Mouse (Mus musculus): ENCODE results near the gene Tgfbr3. TPM values are rescaled to one million over a fixed set of nuclear protein-coding genes. Genes with fewer than 3 reads are reported as not detected.

Tgfbr3 gene
- polyA plus RNA-seq, 1 experiment from 2014 or later = 4.4 TPM

DNA sequence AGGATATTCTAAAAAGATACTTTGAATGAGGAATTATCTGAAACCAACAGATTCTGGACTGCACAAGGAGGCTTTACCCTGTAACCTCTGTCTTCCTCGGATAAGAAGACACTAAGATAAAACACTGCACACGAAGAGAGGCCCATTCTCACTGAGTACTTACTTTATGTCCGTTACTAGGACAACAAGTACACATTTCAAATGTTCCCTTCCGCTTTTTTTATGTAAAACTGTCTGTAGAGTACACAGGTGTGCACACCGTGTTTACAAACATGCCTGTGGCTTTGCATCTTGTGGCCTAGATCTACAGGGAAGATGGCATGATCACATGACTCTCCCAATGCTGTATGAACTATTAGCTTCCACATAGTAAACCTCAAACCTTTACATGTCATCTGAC is 146.6 kb downstream of the Tgfbr3 start:
- peak; percentile 82 for ATAC-seq
- Histone ChIP-seq H3K36me3 (replicated peaks; ENCODE audit: insufficient read depth, low read length) (no peaks in the 10 kb centered on the region), H3K4me2 (ENCODE audit: low read depth, low read length) (peak overlapping the region; percentile 48), H3K27me3 (ENCODE audit: insufficient read depth, low read length) (no peaks in the 10 kb centered on the region), H3K9me3 (ENCODE audit: low read length) (no peaks in the 10 kb centered on the region), H3K4me3 (ENCODE audit: low read depth, low read length) (no peak overlapping the region), H3K27ac (ENCODE audit: low read depth) (no peak overlapping the region), H3K4me1 (ENCODE audit: insufficient read depth) (peaks cover 13% of the 10 kb centered on the region; the same call in 1 of the 2 replicates), H3K9ac (replicated peaks) (no peak overlapping the region)
- WGBS (ENCODE audit: insufficient replicate concordance) = 48% methylated on average over 5 of the region's 5 CpGs
- no peak for DNase-seq
- TF ChIP-seq EP300 (IDR thresholded peaks at IDR 0.05; ENCODE audit: low read depth) (peak; percentile 94), CTCF (IDR thresholded peaks at IDR 0.05; ENCODE audit: low read depth) (no peak)

DNA sequence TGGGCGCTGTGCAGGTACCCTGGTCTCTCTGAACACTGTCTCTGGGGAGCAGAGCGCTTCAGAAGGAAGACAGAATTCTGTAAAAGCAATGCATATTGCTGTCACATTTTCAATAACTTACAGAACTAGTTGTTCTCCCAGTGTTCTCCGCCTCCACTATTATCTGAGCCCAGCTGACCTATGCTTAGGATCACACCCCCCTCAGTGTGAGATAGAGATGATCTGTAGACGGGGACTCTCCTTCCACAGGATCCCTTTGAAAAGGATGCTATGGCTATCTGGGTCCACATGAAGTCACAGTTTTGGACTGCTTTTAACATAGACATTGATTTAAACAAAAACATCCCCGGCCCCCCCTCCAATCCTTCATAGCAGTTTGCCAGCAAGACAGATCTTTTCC is 148.1 kb downstream of the Tgfbr3 start:
- WGBS (ENCODE audit: insufficient replicate concordance) = 69% methylated on average over 5 of the region's 5 CpGs
- no peak overlapping the region for H3K27ac ChIP-seq (ENCODE audit: low read depth)
- H3K4me1 ChIP-seq (ENCODE audit: insufficient read depth) = peaks cover 13% of the 10 kb centered on the region; the same call in 1 of the 2 replicates
- no peak overlapping the region for H3K9ac ChIP-seq (replicated peaks)
- no peaks in the 10 kb centered on the region for H3K36me3 ChIP-seq (replicated peaks; ENCODE audit: insufficient read depth, low read length)
- no peak overlapping the region for H3K4me2 ChIP-seq (ENCODE audit: low read depth, low read length)
- H3K27me3 ChIP-seq (ENCODE audit: insufficient read depth, low read length) = no peaks in the 10 kb centered on the region
- DNase-seq (no peak), ATAC-seq (no peak)
- no peaks in the 10 kb centered on the region for H3K9me3 ChIP-seq (ENCODE audit: low read length)
- TF ChIP-seq EP300 (IDR thresholded peaks at IDR 0.05; ENCODE audit: low read depth) (no peak), CTCF (IDR thresholded peaks at IDR 0.05; ENCODE audit: low read depth) (no peak)
- no peak overlapping the region for H3K4me3 ChIP-seq (ENCODE audit: low read depth, low read length)

DNA sequence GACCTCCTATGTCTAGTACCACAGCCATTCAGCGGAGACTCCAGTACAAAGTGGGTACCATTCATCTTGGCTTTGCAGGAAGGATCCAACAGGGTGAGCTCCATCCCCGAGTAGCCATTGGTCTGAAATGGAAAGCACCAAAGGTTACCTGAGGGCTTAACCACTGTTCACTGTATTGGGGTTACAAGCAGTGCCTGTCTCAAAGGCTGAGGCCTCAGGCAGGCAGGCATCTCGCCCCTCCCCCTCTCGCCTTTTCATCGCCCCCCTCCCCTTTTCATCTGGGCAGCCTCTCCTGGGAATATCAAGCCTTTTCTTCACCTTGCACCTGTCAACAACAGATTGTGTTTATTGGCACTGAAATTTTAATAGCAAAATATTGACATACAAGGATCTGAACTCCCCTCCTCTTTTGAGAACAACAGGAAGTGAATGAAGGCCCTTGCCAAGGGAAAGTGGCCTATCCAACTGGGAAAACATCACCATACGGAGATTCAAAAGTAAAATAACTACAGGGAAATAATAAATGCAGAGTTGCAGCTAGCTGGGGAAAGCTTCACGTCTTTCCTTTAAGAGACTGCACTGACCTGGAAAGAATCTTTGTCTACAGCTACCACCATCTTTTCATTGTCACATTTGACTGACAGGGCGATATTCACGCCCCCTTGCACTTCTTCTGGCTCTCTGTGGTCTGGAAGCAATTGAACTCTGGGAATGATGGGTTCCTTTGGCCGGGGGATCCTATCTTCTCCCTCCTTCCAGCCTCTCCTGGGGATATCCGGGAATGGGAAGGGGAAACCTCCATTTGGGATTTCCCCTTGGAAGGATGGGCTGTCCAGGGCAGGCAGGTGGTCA is 149.4 kb downstream of the Tgfbr3 start:
- TF ChIP-seq CTCF (IDR thresholded peaks at IDR 0.05; ENCODE audit: low read depth) (no peak), EP300 (IDR thresholded peaks at IDR 0.05; ENCODE audit: low read depth) (no peak)
- DNase-seq = no peak
- no peak for ATAC-seq
- Histone ChIP-seq H3K4me1 (ENCODE audit: insufficient read depth) (peaks cover 9% of the 10 kb centered on the region; the same call in 1 of the 2 replicates), H3K27me3 (ENCODE audit: insufficient read depth, low read length) (no peaks in the 10 kb centered on the region), H3K27ac (ENCODE audit: low read depth) (no peak overlapping the region), H3K9me3 (ENCODE audit: low read length) (no peaks in the 10 kb centered on the region), H3K4me3 (ENCODE audit: low read depth, low read length) (no peak overlapping the region), H3K36me3 (replicated peaks; ENCODE audit: insufficient read depth, low read length) (0 out of 2 replicates have a peak, but pooled peaks cover 2% of the 10 kb centered on the region), H3K4me2 (ENCODE audit: low read depth, low read length) (no peak overlapping the region), H3K9ac (replicated peaks) (no peak overlapping the region)
- 87% methylated on average over 11 of the region's 11 CpGs for WGBS (ENCODE audit: insufficient replicate concordance)

DNA sequence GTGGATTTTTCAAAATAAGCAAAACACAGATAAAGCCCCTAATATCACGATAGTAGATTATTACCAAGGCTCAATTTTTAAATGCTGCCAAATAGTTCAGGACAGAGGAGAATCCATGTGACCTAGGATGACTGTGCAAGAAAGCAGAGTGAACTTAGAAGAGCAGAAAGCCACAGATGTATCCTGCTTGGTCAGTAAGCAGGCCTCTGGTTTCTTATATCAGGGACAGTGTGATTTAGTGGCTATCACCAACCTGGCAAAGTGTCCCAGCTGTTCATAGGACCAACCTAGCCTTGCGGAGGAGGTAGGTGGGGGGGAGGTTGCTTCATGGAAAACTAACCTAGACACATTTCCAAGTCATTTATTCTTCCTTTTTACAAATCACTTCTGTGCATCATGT is 156.1 kb downstream of the Tgfbr3 start:
- peaks cover 6% of the 10 kb centered on the region for H3K36me3 ChIP-seq (replicated peaks; ENCODE audit: insufficient read depth, low read length)

DNA sequence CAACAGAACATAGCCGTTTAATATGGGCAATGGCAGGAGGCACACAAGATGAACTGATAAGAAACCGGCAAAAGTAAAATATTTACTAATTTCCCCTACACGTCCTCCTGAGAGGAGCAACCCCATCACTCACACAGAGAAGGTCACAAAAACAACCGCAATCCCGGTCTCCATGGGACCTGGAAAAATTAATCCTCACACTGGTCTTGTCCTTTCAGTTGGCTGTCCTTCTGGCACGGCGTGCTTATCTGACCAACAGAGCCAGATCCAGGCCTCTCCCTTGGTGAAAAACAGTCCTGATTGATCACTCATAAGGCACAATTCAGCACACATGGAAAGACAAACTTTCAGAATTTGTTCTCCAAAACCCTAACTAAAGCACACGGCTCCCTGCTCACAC is 157.2 kb downstream of the Tgfbr3 start:
- Histone ChIP-seq H3K27me3 (ENCODE audit: insufficient read depth, low read length) (no peaks in the 10 kb centered on the region), H3K9me3 (ENCODE audit: low read length) (no peaks in the 10 kb centered on the region), H3K4me1 (ENCODE audit: insufficient read depth) (no peaks in the 10 kb centered on the region), H3K9ac (replicated peaks) (no peak overlapping the region), H3K36me3 (replicated peaks; ENCODE audit: insufficient read depth, low read length) (peaks cover 6% of the 10 kb centered on the region), H3K4me3 (ENCODE audit: low read depth, low read length) (no peak overlapping the region), H3K4me2 (ENCODE audit: low read depth, low read length) (no peak overlapping the region), H3K27ac (ENCODE audit: low read depth) (no peak overlapping the region)
- ATAC-seq (no peak), DNase-seq (no peak)
- 68% methylated on average over 8 of the region's 8 CpGs for WGBS (ENCODE audit: insufficient replicate concordance)
- TF ChIP-seq EP300 (IDR thresholded peaks at IDR 0.05; ENCODE audit: low read depth) (no peak), CTCF (IDR thresholded peaks at IDR 0.05; ENCODE audit: low read depth) (no peak)

More for the DNA sequence above, 156.1 kb downstream of the Tgfbr3 start:
- Histone ChIP-seq H3K27me3 (ENCODE audit: insufficient read depth, low read length) (no peaks in the 10 kb centered on the region), H3K4me2 (ENCODE audit: low read depth, low read length) (no peak overlapping the region), H3K27ac (ENCODE audit: low read depth) (no peak overlapping the region), H3K4me1 (ENCODE audit: insufficient read depth) (no peaks in the 10 kb centered on the region), H3K9me3 (ENCODE audit: low read length) (no peaks in the 10 kb centered on the region), H3K4me3 (ENCODE audit: low read depth, low read length) (no peak overlapping the region), H3K9ac (replicated peaks) (no peak overlapping the region)
- DNase-seq (no peak), ATAC-seq (no peak)
- no peak for TF ChIP-seq EP300 (IDR thresholded peaks at IDR 0.05; ENCODE audit: low read depth)
- TF ChIP-seq CTCF (IDR thresholded peaks at IDR 0.05; ENCODE audit: low read depth) = no peak
- 75% methylated on average over 2 of the region's 2 CpGs for WGBS (ENCODE audit: insufficient replicate concordance)

DNA sequence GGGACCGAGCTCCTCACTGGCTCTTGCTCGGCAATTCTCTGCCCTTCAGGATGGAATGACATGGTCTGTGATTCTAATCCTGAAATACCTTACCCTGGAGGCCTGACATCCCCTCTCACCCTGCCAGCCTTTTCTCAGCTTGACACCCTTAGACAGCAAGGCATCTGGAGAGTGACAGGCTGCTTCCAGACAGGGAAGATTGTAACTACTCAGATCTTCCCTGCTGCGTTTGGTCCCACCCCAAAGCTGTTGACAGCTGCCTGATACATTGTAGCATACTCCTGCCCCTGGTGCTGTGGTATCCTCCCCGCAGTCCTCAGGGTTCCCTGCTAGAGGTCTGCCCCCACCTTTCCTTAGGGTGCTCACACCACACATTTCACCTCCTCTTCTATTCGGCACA is 160.1 kb downstream of the Tgfbr3 start:
- ATAC-seq (no peak), DNase-seq (no peak)
- Histone ChIP-seq H3K4me3 (ENCODE audit: low read depth, low read length) (no peak overlapping the region), H3K9me3 (ENCODE audit: low read length) (no peaks in the 10 kb centered on the region), H3K9ac (replicated peaks) (no peak overlapping the region), H3K27me3 (ENCODE audit: insufficient read depth, low read length) (no peaks in the 10 kb centered on the region), H3K27ac (ENCODE audit: low read depth) (no peak overlapping the region), H3K4me1 (ENCODE audit: insufficient read depth) (no peaks in the 10 kb centered on the region), H3K4me2 (ENCODE audit: low read depth, low read length) (no peak overlapping the region), H3K36me3 (replicated peaks; ENCODE audit: insufficient read depth, low read length) (peaks cover 4% of the 10 kb centered on the region)
- 83% methylated on average over 5 of the region's 5 CpGs for WGBS (ENCODE audit: insufficient replicate concordance)
- TF ChIP-seq EP300 (IDR thresholded peaks at IDR 0.05; ENCODE audit: low read depth) (no peak), CTCF (IDR thresholded peaks at IDR 0.05; ENCODE audit: low read depth) (no peak)
